Mouse (Mus musculus) adipocyte (in vitro differentiated cells): ENCODE results near the gene Arfgap3.
"Not testable (repeated sequence)": the region's sequence is repeated elsewhere in the genome, so short reads cannot be mapped to it uniquely, and the experiment has no call there.

Experiments
- DNase-seq: peaks from one replicate; pipeline ENCODE4 v3.0.0-alpha.2; 2016; ENCODE audit warnings: low spot score

The Arfgap3 gene

GRCm38 (mm10) chr15:83344956-83345355 is 5.1 kb downstream of the Arfgap3 start:
- no peak for DNase-seq

- no peak for DNase-seq
Measured at GRCm38 (mm10) chr15:83344157-83344556, 5.9 kb downstream of the Arfgap3 start.

GRCm38 (mm10) chr15:83338908-83339307 is 11.1 kb downstream of the Arfgap3 start:
- no peak for DNase-seq

- DNase-seq, result no peak
Measured at GRCm38 (mm10) chr15:83337903-83338870, 11.9 kb downstream of the Arfgap3 start.

GRCm38 (mm10) chr15:83332373-83332772 is 17.7 kb downstream of the Arfgap3 start:
- no peak for DNase-seq

- no peak for DNase-seq
Measured at GRCm38 (mm10) chr15:83328952-83329351, 21.1 kb downstream of the Arfgap3 start.

- DNase-seq, result no peak
Measured at GRCm38 (mm10) chr15:83323071-83323470, 27.0 kb downstream of the Arfgap3 start.

GRCm38 (mm10) chr15:83314914-83315313 is 35.1 kb downstream of the Arfgap3 start:
- DNase-seq, result no peak

GRCm38 (mm10) chr15:83309878-83310277 is 40.2 kb downstream of the Arfgap3 start:
- DNase-seq, result no peak

- not testable (repeated sequence) for DNase-seq
Measured at GRCm38 (mm10) chr15:83308708-83309107, 41.3 kb downstream of the Arfgap3 start.

GRCm38 (mm10) chr15:83306181-83306580 is 43.9 kb downstream of the Arfgap3 start:
- no peak for DNase-seq

- DNase-seq, result no peak
Measured at GRCm38 (mm10) chr15:83305192-83305921, 44.7 kb downstream of the Arfgap3 start.

- DNase-seq, result no peak
Measured at GRCm38 (mm10) chr15:83304804-83305191, 45.2 kb downstream of the Arfgap3 start.

- no peak for DNase-seq
Measured at GRCm38 (mm10) chr15:83303656-83304484, 46.2 kb downstream of the Arfgap3 start.

GRCm38 (mm10) chr15:83299916-83300582 is 50.0 kb downstream of the Arfgap3 start:
- no peak for DNase-seq

GRCm38 (mm10) chr15:83299450-83299849 is 50.6 kb downstream of the Arfgap3 start:
- DNase-seq, result no peak

- DNase-seq, result no peak
Measured at GRCm38 (mm10) chr15:83298810-83299209, 51.2 kb downstream of the Arfgap3 start.

- no peak for DNase-seq
Measured at GRCm38 (mm10) chr15:83298313-83298712, 51.7 kb downstream of the Arfgap3 start.

GRCm38 (mm10) chr15:83296771-83297311 is 53.2 kb downstream of the Arfgap3 start:
- no peak for DNase-seq

- peak; percentile 59 for DNase-seq
Measured at GRCm38 (mm10) chr15:83296050-83296449, 54.0 kb downstream of the Arfgap3 start.

- peak; percentile 65 for DNase-seq
Measured at GRCm38 (mm10) chr15:83294954-83295353, 55.1 kb downstream of the Arfgap3 start.
